Mouse (Mus musculus) intestine, embryonic 16.5 days (tissue): ENCODE results near the gene Flad1. TPM values are rescaled to one million over a fixed set of nuclear protein-coding genes. Genes with fewer than 3 reads are reported as not detected.

Experiments used
- ATAC-seq: fragments of 200-750 bp; cut with Nextera tagmentation; 2 replicates; pipeline ENCODE4 v1.8.0; 2017; ENCODE audit warnings: moderate TSS enrichment, moderate library complexity
- H3K27ac ChIP-seq: fragments of 300-500 bp; sonication (generic); 2 replicates; pipeline ENCODE4 v1.5.1; 2014; ENCODE audit warnings: mild to moderate bottlenecking, low read length
- H3K27me3 ChIP-seq: fragments of 300-500 bp; sonication (generic); replicated peaks from 2 replicates; pipeline ENCODE4 v1.6.1; 2014; ENCODE audit warnings: low read length, control low read depth, mixed read lengths; ENCODE audit not compliant: control insufficient read depth, insufficient read depth
- H3K36me3 ChIP-seq: fragments of 300-500 bp; sonication (generic); 2 replicates; pipeline ENCODE4 v1.6.1; 2014; ENCODE audit warnings: low read length, control low read depth; ENCODE audit not compliant: control insufficient read depth, insufficient read depth
- H3K4me1 ChIP-seq: fragments of 300-500 bp; sonication (generic); 2 replicates; pipeline ENCODE4 v1.6.1; 2014; ENCODE audit warnings: low read length, control low read depth, mixed read lengths; ENCODE audit not compliant: control insufficient read depth, insufficient read depth
- H3K4me2 ChIP-seq: fragments of 300-500 bp; sonication (generic); 2 replicates; pipeline ENCODE4 v1.6.1; 2014; ENCODE audit warnings: low read depth, low read length, control low read depth
- H3K4me3 ChIP-seq: fragments of 300-500 bp; sonication (generic); 2 replicates; pipeline ENCODE4 v1.5.1; 2014; ENCODE audit warnings: mild to moderate bottlenecking, low read length
- H3K9ac ChIP-seq: fragments of 300-500 bp; sonication (generic); 2 replicates; pipeline ENCODE4 v1.6.1; 2014; ENCODE audit warnings: low read depth, low read length
- H3K9me3 ChIP-seq: fragments of 300-500 bp; sonication (generic); 2 replicates; pipeline ENCODE4 v1.6.1; 2016; ENCODE audit warnings: low read length, control low read depth; ENCODE audit not compliant: control insufficient read depth
- WGBS: fragments of 180-500 bp; shearing (Covaris S2); extraction: QIAGEN DNeasy Blood & Tissue Kit; methylation state at CpG from one replicate; pipeline ENCODE4 v1.1.7; 2014; 5-methylcytosine and 5-hydroxymethylcytosine counted together
- polyA plus RNA-seq: library from polyadenylated mRNA; unstranded; fragments of >200 nt; fragmentation: Nextera tagmentation; extraction: Ambion mirVana; gene quantifications from 2 replicates; pipeline ENCODE4 v1.2.1, GENCODE M21; 2015

The Flad1 gene
- polyA plus RNA-seq, 1 experiment from 2014 or later, result 44.5 TPM

- ATAC-seq, result peak; percentile 51
- Histone ChIP-seq H3K9me3 (no peaks in the 10 kb centered on the region), H3K9ac (no peak overlapping the region), H3K27ac (no peak overlapping the region), H3K4me3 (no peak overlapping the region), H3K27me3 (no peaks in the 10 kb centered on the region), H3K4me1 (0 out of 2 replicates have a peak, but pooled peaks cover 7% of the 10 kb centered on the region), H3K4me2 (no peak overlapping the region), H3K36me3 (peaks cover 8% of the 10 kb centered on the region; the same call in 1 of the 2 replicates)
- WGBS, result 52% methylated on average over 7 of the region's 7 CpGs
These were observed 37.9 kb upstream of the Flad1 start for GRCm38 (mm10) chr3:89449541-89449940.

- H3K9ac ChIP-seq, result no peak overlapping the region
- H3K4me3 ChIP-seq, result no peak overlapping the region
- H3K27ac ChIP-seq, result no peak overlapping the region
- no peaks in the 10 kb centered on the region for H3K27me3 ChIP-seq
- H3K4me1 ChIP-seq, result 0 out of 2 replicates have a peak, but pooled peaks cover 7% of the 10 kb centered on the region
- no peak overlapping the region for H3K4me2 ChIP-seq
- H3K36me3 ChIP-seq, result peaks cover 8% of the 10 kb centered on the region; the same call in 1 of the 2 replicates
- 62% methylated on average over 13 of the region's 13 CpGs for WGBS
- H3K9me3 ChIP-seq, result no peaks in the 10 kb centered on the region
- peak; percentile 12; the same call in 1 of the 2 replicates for ATAC-seq
These were observed 37.3 kb upstream of the Flad1 start for GRCm38 (mm10) chr3:89448720-89449537.

- ATAC-seq, result no peak
- whole genome bisulfite sequencing, result 92% methylated on average over 2 of the region's 2 CpGs
- H3K9me3 ChIP-seq, result no peaks in the 10 kb centered on the region
- H3K4me2 ChIP-seq, result no peak overlapping the region
- H3K9ac ChIP-seq, result no peak overlapping the region
- H3K36me3 ChIP-seq, result peaks cover 8% of the 10 kb centered on the region; the same call in 1 of the 2 replicates
- H3K27ac ChIP-seq, result no peak overlapping the region
- H3K4me3 ChIP-seq, result no peak overlapping the region
- H3K27me3 ChIP-seq, result no peaks in the 10 kb centered on the region
- peaks cover 9% of the 10 kb centered on the region for H3K4me1 ChIP-seq
These were observed 29.0 kb upstream of the Flad1 start for GRCm38 (mm10) chr3:89440691-89441090.

GRCm38 (mm10) chr3:89437269-89437668 lies 25.6 kb upstream of the Flad1 start:
- Histone ChIP-seq H3K36me3 (peaks cover 6% of the 10 kb centered on the region), H3K27me3 (no peaks in the 10 kb centered on the region), H3K4me2 (peak overlapping the region; percentile 76), H3K27ac (peak overlapping the region; percentile 79), H3K4me3 (peak overlapping the region; percentile 68), H3K9me3 (no peaks in the 10 kb centered on the region), H3K4me1 (peaks cover 9% of the 10 kb centered on the region), H3K9ac (peak overlapping the region; percentile 70)
- 21% methylated on average over 5 of the region's 5 CpGs for WGBS
- ATAC-seq, result peak; percentile 45; the same call in 1 of the 2 replicates

- Histone ChIP-seq H3K4me2 (peak within 1 kb of the TSS; percentile 76), H3K27ac (peak within 1 kb of the TSS; percentile 79), H3K4me3 (peak within 1 kb of the TSS; percentile 68), H3K4me1 (peaks cover 12% of the 10 kb centered on the region), H3K9ac (peak within 1 kb of the TSS; percentile 70), H3K9me3 (no peaks in the 10 kb centered on the region), H3K27me3 (no peaks in the 10 kb centered on the region), H3K36me3 (peaks cover 6% of the 10 kb centered on the region)
- peak; percentile 85 for ATAC-seq
- WGBS, result 6% methylated on average over 16 of the region's 16 CpGs
These were observed 24.8 kb upstream of the Flad1 start, which contains the start of gene Pbxip1 for GRCm38 (mm10) chr3:89436176-89437113. Gene Pbxip1, plus strand, starts transcription at chr3:89436706.

GRCm38 (mm10) chr3:89435041-89435440 lies 23.4 kb upstream of the Flad1 start:
- Histone ChIP-seq H3K4me1 (peaks cover 18% of the 10 kb centered on the region), H3K4me2 (no peak overlapping the region), H3K9me3 (no peaks in the 10 kb centered on the region), H3K4me3 (no peak overlapping the region), H3K9ac (no peak overlapping the region), H3K27ac (no peak overlapping the region), H3K27me3 (no peaks in the 10 kb centered on the region), H3K36me3 (peaks cover 6% of the 10 kb centered on the region)
- WGBS, result 76% methylated on average over 7 of the region's 7 CpGs
- no peak for ATAC-seq

GRCm38 (mm10) chr3:89434532-89434931 lies 22.9 kb upstream of the Flad1 start:
- Histone ChIP-seq H3K4me3 (no peak overlapping the region), H3K36me3 (peaks cover 6% of the 10 kb centered on the region), H3K4me1 (peaks cover 18% of the 10 kb centered on the region), H3K4me2 (no peak overlapping the region), H3K9ac (no peak overlapping the region), H3K9me3 (no peaks in the 10 kb centered on the region), H3K27me3 (no peaks in the 10 kb centered on the region), H3K27ac (no peak overlapping the region)
- ATAC-seq, result no peak
- WGBS, result 86% methylated on average over 11 of the region's 11 CpGs

- ATAC-seq, result no peak
- 94% methylated on average over 6 of the region's 8 CpGs for WGBS
- no peaks in the 10 kb centered on the region for H3K9me3 ChIP-seq
These were observed 20.9 kb upstream of the Flad1 start for GRCm38 (mm10) chr3:89432606-89433005.

More at GRCm38 (mm10) chr3:89432606-89433005, 20.9 kb upstream of the Flad1 start:
- Histone ChIP-seq H3K4me2 (no peak overlapping the region), H3K36me3 (peaks cover 9% of the 10 kb centered on the region), H3K27me3 (no peaks in the 10 kb centered on the region), H3K9ac (no peak overlapping the region), H3K4me3 (no peak overlapping the region), H3K27ac (no peak overlapping the region), H3K4me1 (peaks cover 18% of the 10 kb centered on the region)
